Mouse (Mus musculus) MEL (cell line): ENCODE measurements around the gene Tcf21. TPM values are rescaled to one million over a fixed set of nuclear protein-coding genes. Genes with fewer than 3 reads are reported as not detected.

Source experiments
- DNase-seq: peaks from one replicate; pipeline ENCODE4 v3.0.0; 2011; ENCODE audit warnings: low read depth, low spot score
- H3K27ac ChIP-seq: 2 replicates; pipeline ENCODE4 v1.5.1; 2012; ENCODE audit warnings: low read depth, mild to moderate bottlenecking, control low read depth, low read length, moderate library complexity; ENCODE audit not compliant: control insufficient read depth
- H3K27me3 ChIP-seq, 2 experiments: fragments of 150-350 bp in 1 of 2; sonication (generic) in 1 of 2; 2 replicates each; pipeline ENCODE4 v1.6.1; 2012; ENCODE audit warnings: low read length in 2 of 2, mild to moderate bottlenecking in 2 of 2, improper control_type of control experiment in 1 of 2, moderate library complexity in 1 of 2; ENCODE audit not compliant: insufficient read depth in 2 of 2, control insufficient read depth in 1 of 2
- H3K36me3 ChIP-seq, 2 experiments: 2 replicates each; pipeline ENCODE4 v1.6.1; 2012 to 2014; ENCODE audit warnings: low read length in 2 of 2, improper control_type of control experiment in 1 of 2, inconsistent platforms in 1 of 2, mild to moderate bottlenecking in 1 of 2; ENCODE audit not compliant: insufficient read depth in 2 of 2, control insufficient read depth in 1 of 2
- H3K4me1 ChIP-seq, 2 experiments: fragments of 150-350 bp in 1 of 2; sonication (generic) in 1 of 2; 2 replicates each; pipeline ENCODE4 v1.6.1; 2012; ENCODE audit warnings: low read length in 2 of 2, improper control_type of control experiment in 1 of 2, mild to moderate bottlenecking in 1 of 2; ENCODE audit not compliant: insufficient read depth in 2 of 2, control insufficient read depth in 1 of 2
- H3K4me3 ChIP-seq, 2 experiments: fragments of 150-350 bp in 1 of 2; sonication (generic) in 1 of 2; 2 replicates each; pipeline ENCODE4 v1.5.1; 2012; ENCODE audit warnings: low read depth in 2 of 2, low read length in 2 of 2, mild to moderate bottlenecking in 2 of 2, moderate library complexity in 2 of 2, control low read depth in 1 of 2, improper control_type of control experiment in 1 of 2; ENCODE audit not compliant: control insufficient read depth in 1 of 2, insufficient read depth in 1 of 2
- H3K79me2 ChIP-seq: 2 replicates; pipeline ENCODE4 v1.6.1; 2012; ENCODE audit warnings: mild to moderate bottlenecking, low read length, moderate library complexity; ENCODE audit not compliant: control insufficient read depth, poor library complexity, insufficient read depth
- H3K9ac ChIP-seq: 2 replicates; pipeline ENCODE4 v1.6.1; 2012; ENCODE audit warnings: low read depth, mild to moderate bottlenecking, control low read depth, low read length, moderate library complexity; ENCODE audit not compliant: control insufficient read depth, poor library complexity, severe bottlenecking
- H3K9me3 ChIP-seq: fragments of 150-350 bp; sonication (generic); replicated peaks from 2 replicates; pipeline ENCODE4 v1.6.1; 2012; ENCODE audit warnings: mild to moderate bottlenecking, low read length, improper control_type of control experiment, moderate library complexity; ENCODE audit not compliant: insufficient read depth
- BHLHE40 ChIP-seq: IDR thresholded peaks from 2 replicates; pipeline ENCODE4 v1.6.1; 2012; ENCODE audit warnings: low read depth, mild to moderate bottlenecking, inconsistent platforms, low read length, improper control_type of control experiment, borderline replicate concordance
- CHD2 ChIP-seq: IDR thresholded peaks from 2 replicates; pipeline ENCODE4 v1.6.1; 2011; ENCODE audit warnings: low read length, improper control_type of control experiment
- CTCF ChIP-seq, 3 experiments: IDR thresholded peaks in 2 of 3; conservative IDR thresholded peaks in 1 of 3; 2 replicates each; pipeline ENCODE4 v1.5.1; 2011 to 2012; ENCODE audit warnings: low read length in 3 of 3, low read depth in 2 of 3, mild to moderate bottlenecking in 2 of 3, improper control_type of control experiment in 1 of 3, inconsistent platforms in 1 of 3, mixed read lengths in 1 of 3, moderate library complexity in 1 of 3; ENCODE audit not compliant: control insufficient read depth in 1 of 3, insufficient read depth in 1 of 3, poor library complexity in 1 of 3, severe bottlenecking in 1 of 3
- EP300 ChIP-seq, 2 experiments: IDR thresholded peaks; 2 replicates each; pipeline ENCODE4 v1.6.1; 2011; ENCODE audit warnings: improper control_type of control experiment in 2 of 2, low read length in 2 of 2, low read depth in 1 of 2, mild to moderate bottlenecking in 1 of 2
- GABPA ChIP-seq: IDR thresholded peaks from 2 replicates; pipeline ENCODE4 v1.6.1; 2012; ENCODE audit warnings: low read depth, mild to moderate bottlenecking, inconsistent platforms, low read length, improper control_type of control experiment, moderate library complexity
- JUND ChIP-seq: IDR thresholded peaks from 2 replicates; pipeline ENCODE4 v1.6.1; 2011; ENCODE audit warnings: low read depth, mild to moderate bottlenecking, improper control_type of control experiment, low read length
- KAT2A ChIP-seq: conservative IDR thresholded peaks from 2 replicates; pipeline ENCODE4 v1.6.1; 2012; ENCODE audit warnings: low read depth, low read length, improper control_type of control experiment, inconsistent platforms
- MAZ ChIP-seq: IDR thresholded peaks from 2 replicates; pipeline ENCODE4 v1.6.1; 2012; ENCODE audit warnings: low read depth, mild to moderate bottlenecking, inconsistent platforms, low read length, improper control_type of control experiment
- MEF2A ChIP-seq: IDR thresholded peaks from 2 replicates; pipeline ENCODE4 v1.6.1; 2014; ENCODE audit warnings: low read depth, mild to moderate bottlenecking, inconsistent platforms, low read length, improper control_type of control experiment; ENCODE audit not compliant: poor library complexity, insufficient replicate concordance, severe bottlenecking; ENCODE audit errors: extremely low read depth
- MXI1 ChIP-seq: IDR thresholded peaks from 2 replicates; pipeline ENCODE4 v1.6.1; 2011; ENCODE audit warnings: mild to moderate bottlenecking, low read depth, low read length, improper control_type of control experiment
- MYB ChIP-seq: IDR thresholded peaks from 2 replicates; pipeline ENCODE4 v1.6.1; 2011; ENCODE audit warnings: mild to moderate bottlenecking, low read depth, low read length, improper control_type of control experiment
- NELFE ChIP-seq: IDR thresholded peaks from 2 replicates; pipeline ENCODE4 v1.6.1; 2011; ENCODE audit warnings: low read depth, low read length, improper control_type of control experiment
- POLR2AphosphoS5 ChIP-seq: IDR thresholded peaks from 2 replicates; pipeline ENCODE4 v1.6.1; 2012; ENCODE audit warnings: low read depth, borderline replicate concordance, mild to moderate bottlenecking, inconsistent platforms, low read length, moderate library complexity, mixed read lengths
- RAD21 ChIP-seq: IDR thresholded peaks from 2 replicates; pipeline ENCODE4 v1.6.1; 2011; ENCODE audit warnings: mild to moderate bottlenecking, low read depth, low read length, improper control_type of control experiment
- RCOR1 ChIP-seq: IDR thresholded peaks from 2 replicates; pipeline ENCODE4 v1.6.1; 2012; ENCODE audit warnings: low read depth, mild to moderate bottlenecking, inconsistent platforms, low read length, improper control_type of control experiment
- SMC3 ChIP-seq: IDR thresholded peaks from 2 replicates; pipeline ENCODE4 v1.6.1; 2011; ENCODE audit warnings: low read depth, low read length, improper control_type of control experiment
- TAL1 ChIP-seq: IDR thresholded peaks from 2 replicates; pipeline ENCODE4 v1.6.1; 2012; ENCODE audit warnings: mild to moderate bottlenecking, inconsistent platforms, low read length, moderate library complexity, mixed read lengths
- TBP ChIP-seq: IDR thresholded peaks from 2 replicates; pipeline ENCODE4 v1.8.0; 2011; ENCODE audit warnings: low read depth, low read length, improper control_type of control experiment
- ZC3H11A ChIP-seq: IDR thresholded peaks from 2 replicates; pipeline ENCODE4 v1.6.1; 2012; ENCODE audit warnings: low read depth, mild to moderate bottlenecking, inconsistent platforms, low read length, improper control_type of control experiment
- ZKSCAN1 ChIP-seq: IDR thresholded peaks from 2 replicates; pipeline ENCODE4 v1.6.1; 2012; ENCODE audit warnings: low read depth, mild to moderate bottlenecking, inconsistent platforms, low read length, improper control_type of control experiment, moderate library complexity
- ZNF384 ChIP-seq: IDR thresholded peaks from 2 replicates; pipeline ENCODE4 v1.6.1; 2012; ENCODE audit warnings: low read depth, mild to moderate bottlenecking, inconsistent platforms, low read length, improper control_type of control experiment
- polyA plus RNA-seq, 2 experiments: library from polyadenylated mRNA; stranded (reverse) in 1 of 2; unstranded in 1 of 2; fragments of >175 nt in 1 of 2; fragments of >200 nt in 1 of 2; gene quantifications; 2 replicates each; pipeline versions ENCODE4 v1.2.1 to v1.2.4; 2012; ENCODE audit warnings: low replicate concordance in 2 of 2, low read depth in 1 of 2; ENCODE audit not compliant: insufficient read length in 2 of 2, insufficient read depth in 1 of 2, missing spikeins in 1 of 2
- total RNA-seq: library from RNA; depleted of rRNA; stranded (reverse); fragments of 300-350 nt; gene quantifications from 2 replicates; pipeline ENCODE4 v1.2.3, GENCODE M21; 2012

Gene Tcf21
- total and polyA plus RNA-seq, 3 experiments: not detected

- Histone ChIP-seq H3K4me1 (no peaks in the 10 kb centered on the region), H3K27ac (no peak overlapping the region), H3K4me3 (no peak overlapping the region), H3K79me2 (no peaks in the 10 kb centered on the region), H3K9ac (no peak overlapping the region), H3K27me3 (no peaks in the 10 kb centered on the region; a peak in 1 of 4 replicates), H3K9me3 (no peaks in the 10 kb centered on the region), H3K36me3 (no peaks in the 10 kb centered on the region)
- no peak for DNase-seq
- TF ChIP-seq ZC3H11A (no peak), MEF2A (no peak), POLR2AphosphoS5 (no peak), MYB (no peak), TBP (no peak), RCOR1 (no peak), MXI1 (no peak), SMC3 (no peak), TAL1 (no peak), MAZ (no peak), EP300 (IDR thresholded peaks at IDR 0.05; ENCODE audit: low read depth in 1 of 2, low read length in 2 of 2) (no peak), ZKSCAN1 (no peak), JUND (no peak), KAT2A (no peak), NELFE (no peak), RAD21 (no peak), CTCF (IDR thresholded peaks at IDR 0.05 in 2 of 3, conservative IDR thresholded peaks at IDR 0.05 in 1 of 3; ENCODE audit: control insufficient read depth in 1 of 3, insufficient read depth in 1 of 3, low read depth in 2 of 3, low read length in 3 of 3, poor library complexity in 1 of 3, severe bottlenecking in 1 of 3) (no peak)
Observed at GRCm38 (mm10) chr10:22817561-22817960, 2.4 kb downstream of the Tcf21 start.

GRCm38 (mm10) chr10:22816237-22816762, 3.7 kb downstream of the Tcf21 start:
- no peak overlapping the region for H3K9ac ChIP-seq
- H3K4me3 ChIP-seq: no peak overlapping the region
- no peak for DNase-seq
- no peak overlapping the region for H3K27ac ChIP-seq
- H3K36me3 ChIP-seq: no peaks in the 10 kb centered on the region
- no peaks in the 10 kb centered on the region for H3K4me1 ChIP-seq
- H3K79me2 ChIP-seq: no peaks in the 10 kb centered on the region
- H3K27me3 ChIP-seq: no peaks in the 10 kb centered on the region
- no peaks in the 10 kb centered on the region for H3K9me3 ChIP-seq
- TF ChIP-seq RCOR1 (no peak), TBP (no peak), TAL1 (no peak), MEF2A (no peak), BHLHE40 (no peak), GABPA (no peak), CHD2 (no peak), ZKSCAN1 (no peak), ZNF384 (no peak)
